Mouse (Mus musculus): Measurements from ENCODE around the gene Gorasp1.

DNA sequence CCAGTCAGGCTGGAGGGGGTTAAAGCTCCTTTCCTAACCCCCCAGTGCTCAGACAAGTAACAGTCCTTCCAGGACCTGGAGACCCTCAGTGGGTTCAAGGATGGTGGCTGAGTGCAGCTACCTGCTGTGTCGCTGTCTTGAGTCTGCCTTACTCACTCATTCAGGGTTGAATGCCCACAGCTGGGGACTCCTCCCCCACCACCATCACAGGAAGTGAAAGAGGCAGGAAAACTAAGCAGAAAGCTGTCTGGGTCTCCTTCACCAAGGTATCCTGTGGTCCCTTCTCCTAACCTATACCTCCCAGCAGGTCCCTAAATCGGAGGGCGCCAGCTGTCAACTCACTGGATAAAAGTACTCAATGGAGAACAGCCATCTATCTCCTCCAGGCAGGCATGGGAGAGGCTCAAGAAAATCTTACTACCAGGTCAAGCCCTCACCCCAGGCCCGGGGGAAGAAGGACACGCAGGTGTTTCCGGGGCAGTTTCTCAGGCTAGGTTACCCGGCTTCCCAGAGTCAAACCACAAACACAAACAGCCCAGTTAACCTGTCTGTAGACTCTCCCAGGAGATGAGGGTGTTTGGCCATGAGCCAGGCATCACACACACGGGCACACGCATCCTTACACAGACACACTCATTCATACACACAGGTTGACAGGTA, 40.9 kb upstream of the Gorasp1 start:
- TF ChIP-seq TCF12 (IDR thresholded peaks at IDR 0.05; ENCODE audit: insufficient read depth, poor library complexity, severe bottlenecking) (no peak), POLR2AphosphoS2 (IDR thresholded peaks at IDR 0.05; ENCODE audit: insufficient read length, low read depth) (no peak), POLR2A (IDR thresholded peaks at IDR 0.05; ENCODE audit: insufficient read length, low read depth) (no peak), MAX (IDR thresholded peaks at IDR 0.05; ENCODE audit: low read depth) (no peak)
